Comparison of ENCODE assay signal across 8 mouse cellular contexts in genomic region chr11:114795231-114795746, GRCm38 (mm10). TPM values are rescaled to one million over a fixed set of nuclear protein-coding genes. Genes with fewer than 3 reads are reported as not detected.
A peak's percentile ranks its signal among the peaks of the same experiment; 100 is the strongest.
DNase-seq lines count a peak whose midpoint lies in the region; ATAC-seq lines count a peak whose summit lies in the region.

No protein-coding gene starts in this region.

- peak overlapping the region; percentile 94 for H3K4me2 ChIP-seq in midbrain, embryonic 14.5 days (ENCODE audit: low read length)
- H3K4me2 ChIP-seq in stomach, embryonic 16.5 days (ENCODE audit: low read depth, low read length): peak overlapping the region; percentile 73

- peaks cover 5% of the 10 kb centered on the region for H3K27me3 ChIP-seq in midbrain, embryonic 14.5 days (ENCODE audit: control insufficient read depth, insufficient read depth, low read length)
- H3K27me3 ChIP-seq in stomach, embryonic 16.5 days (ENCODE audit: control insufficient read depth, insufficient read depth, low read length): peaks cover 34% of the 10 kb centered on the region

- ATAC-seq in granulocyte monocyte progenitor cell, adult 5-6 weeks (replicated peaks; ENCODE audit: poor library complexity, severe bottlenecking): 0 out of 2 replicates have a peak, but pooled peaks have one; percentile 18
- peak; percentile 80 for ATAC-seq in midbrain, embryonic 14.5 days (ENCODE audit: low FRiP score, low TSS enrichment)
- peak; percentile 73 for ATAC-seq in stomach, embryonic 16.5 days (ENCODE audit: insufficient read depth, low FRiP score)

- H3K27ac ChIP-seq in midbrain, embryonic 14.5 days (replicated peaks; ENCODE audit: low read depth, low read length): peak overlapping the region; percentile 95
- H3K27ac ChIP-seq in stomach, embryonic 16.5 days (ENCODE audit: low read length): no peak overlapping the region

- peak overlapping the region; percentile 41 for H3K9ac ChIP-seq in midbrain, embryonic 14.5 days (replicated peaks; ENCODE audit: low read length)
- peak overlapping the region; percentile 57 for H3K9ac ChIP-seq in stomach, embryonic 16.5 days (ENCODE audit: low read length)

- no peaks in the 10 kb centered on the region for H3K9me3 ChIP-seq in midbrain, embryonic 14.5 days (ENCODE audit: control insufficient read depth, low read length)
- H3K9me3 ChIP-seq in stomach, embryonic 16.5 days (replicated peaks; ENCODE audit: control insufficient read depth, low read length): no peaks in the 10 kb centered on the region

- peak; percentile 70 for DNase-seq in gastrocnemius, postnatal 14 days
- DNase-seq in gastrocnemius, adult 18-20 months (ENCODE audit: low spot score): no peak
- peak; percentile 63 to 91 for DNase-seq in cerebellum, postnatal 4 days (ENCODE audit: low spot score in 2 of 2)
- DNase-seq in kidney, adult 18-20 months: peak; percentile 53
- peak; percentile 98 for DNase-seq in left cerebral cortex, postnatal 4 days
- peak; percentile 90 for DNase-seq in midbrain, embryonic 14.5 days

- 1% methylated on average over 7 of the region's 7 CpGs for WGBS in midbrain, embryonic 14.5 days
- 0% methylated on average over 7 of the region's 7 CpGs for WGBS in stomach, embryonic 16.5 days

- H3K4me3 ChIP-seq in midbrain, embryonic 14.5 days (replicated peaks; ENCODE audit: low read depth, low read length): peak overlapping the region; percentile 35
- peak overlapping the region; percentile 46 for H3K4me3 ChIP-seq in stomach, embryonic 16.5 days (replicated peaks; ENCODE audit: low read length)

- peaks cover 53% of the 10 kb centered on the region for H3K4me1 ChIP-seq in midbrain, embryonic 14.5 days (ENCODE audit: control insufficient read depth, insufficient read depth, low read length)
- peaks cover 20% of the 10 kb centered on the region for H3K4me1 ChIP-seq in stomach, embryonic 16.5 days (ENCODE audit: control insufficient read depth, insufficient read depth, low read length)

- no peaks in the 10 kb centered on the region for H3K36me3 ChIP-seq in midbrain, embryonic 14.5 days (ENCODE audit: control insufficient read depth, insufficient read depth, low read length)
- H3K36me3 ChIP-seq in stomach, embryonic 16.5 days (ENCODE audit: control insufficient read depth, insufficient read depth, low read length): no peaks in the 10 kb centered on the region

- intact Hi-C loops in gastrocnemius, postnatal 14 days (cut with DNase I; ENCODE audit: low total_unique reads): no loop called here
- intact Hi-C loops in left cerebral cortex, postnatal 4 days (cut with DNase I): no loop called here

RNA-seq across cellular contexts. Expression of gene Btbd17, which starts 0.5 kb away (rescaled TPM):
- 1 to 10 TPM in 1 of 2 experiments, under 1 TPM in 1; 0.38 to 1.1 TPM for total RNA-seq in gastrocnemius, postnatal 14 days (2021)
- total RNA-seq in gastrocnemius, adult 18-20 months (2021): not detected
- 0.54 TPM in 1 of 2 replicates, not detected in the other for total RNA-seq in granulocyte monocyte progenitor cell, adult 5-6 weeks (2014; fragmentation: Nextera tagmentation)
- not detected in 2 replicates for total RNA-seq in granulocyte monocyte progenitor cell, adult 5-6 weeks (2017)
- 10 to 100 TPM; 12.5 to 14.7 TPM for total RNA-seq in left cerebral cortex, postnatal 4 days (2021)
- 18.6 and 21.6 TPM in 2 replicates for polyA plus RNA-seq in midbrain, embryonic 14.5 days (2014; fragmentation: Nextera tagmentation; extraction: Ambion mirVana)
- 0.65 and 1.3 TPM in 2 replicates for polyA plus RNA-seq in stomach, embryonic 16.5 days (2015; fragmentation: Nextera tagmentation; extraction: Ambion mirVana)

RNA-seq across cellular contexts. Expression of gene Gpr142, which starts 3.4 kb away (rescaled TPM):
- total RNA-seq in gastrocnemius, postnatal 14 days (2021): not detected
- not detected for total RNA-seq in gastrocnemius, adult 18-20 months (2021)
- total RNA-seq in granulocyte monocyte progenitor cell, adult 5-6 weeks (2014; fragmentation: Nextera tagmentation): not detected in 2 replicates
- not detected in 2 replicates for total RNA-seq in granulocyte monocyte progenitor cell, adult 5-6 weeks (2017)
- not detected for total RNA-seq in left cerebral cortex, postnatal 4 days (2021)
- polyA plus RNA-seq in midbrain, embryonic 14.5 days (2014; fragmentation: Nextera tagmentation; extraction: Ambion mirVana): not detected in 2 replicates
- 0.36 and 0.41 TPM in 2 replicates for polyA plus RNA-seq in stomach, embryonic 16.5 days (2015; fragmentation: Nextera tagmentation; extraction: Ambion mirVana)

RNA-seq across cellular contexts. Expression of gene Kif19a, which starts 30.1 kb away (rescaled TPM):
- total RNA-seq in gastrocnemius, postnatal 14 days (2021): 1 to 10 TPM; 1.3 to 4.2 TPM
- total RNA-seq in gastrocnemius, adult 18-20 months (2021): 1 to 10 TPM in 1 of 2 experiments, under 1 TPM in 1; 0.57 to 1.1 TPM
- 1.3 TPM in 1 of 2 replicates, not detected in the other for total RNA-seq in granulocyte monocyte progenitor cell, adult 5-6 weeks (2014; fragmentation: Nextera tagmentation)
- not detected in 2 replicates for total RNA-seq in granulocyte monocyte progenitor cell, adult 5-6 weeks (2017)
- 1 to 10 TPM; 2.7 to 2.9 TPM for total RNA-seq in left cerebral cortex, postnatal 4 days (2021)
- 0.88 and 0.96 TPM in 2 replicates for polyA plus RNA-seq in midbrain, embryonic 14.5 days (2014; fragmentation: Nextera tagmentation; extraction: Ambion mirVana)
- polyA plus RNA-seq in stomach, embryonic 16.5 days (2015; fragmentation: Nextera tagmentation; extraction: Ambion mirVana): 0.53 and 0.75 TPM in 2 replicates

RNA-seq across cellular contexts. Expression of gene Gprc5c, which starts 55.7 kb away (rescaled TPM):
- 10 to 100 TPM; 39.1 to 43.0 TPM for total RNA-seq in gastrocnemius, postnatal 14 days (2021)
- 10 to 100 TPM; 39.7 to 43.7 TPM for total RNA-seq in gastrocnemius, adult 18-20 months (2021)
- total RNA-seq in granulocyte monocyte progenitor cell, adult 5-6 weeks (2014; fragmentation: Nextera tagmentation): not detected in 2 replicates
- not detected in 2 replicates for total RNA-seq in granulocyte monocyte progenitor cell, adult 5-6 weeks (2017)
- total RNA-seq in left cerebral cortex, postnatal 4 days (2021): 1 to 10 TPM; 4.9 to 5.6 TPM
- 2.1 and 7.0 TPM in 2 replicates for polyA plus RNA-seq in midbrain, embryonic 14.5 days (2014; fragmentation: Nextera tagmentation; extraction: Ambion mirVana)
- 23.0 and 23.7 TPM in 2 replicates for polyA plus RNA-seq in stomach, embryonic 16.5 days (2015; fragmentation: Nextera tagmentation; extraction: Ambion mirVana)

Comparison
In these comparisons a context has a peak if more than half of its experiments do, and no peak if none do; other contexts are left out.
1. ATAC-seq: peak in every context shown above with its lines; median percentile 80 in midbrain, embryonic 14.5 days; 73 in stomach, embryonic 16.5 days; 18 in granulocyte monocyte progenitor cell, adult 5-6 weeks.
2. RNA of gene Btbd17, which starts 0.5 kb away (total RNA-seq): 12.5 to 14.7 TPM in left cerebral cortex, postnatal 4 days; 0.38 to 1.1 TPM in gastrocnemius, postnatal 14 days, 0.54 TPM in granulocyte monocyte progenitor cell, adult 5-6 weeks and not detected in gastrocnemius, adult 18-20 months; every median in the first group is over 4 times any median in the second.